Mouse (Mus musculus): ENCODE measurements around the gene Fbxo31. TPM values are rescaled to one million over a fixed set of nuclear protein-coding genes. Genes with fewer than 3 reads are reported as not detected.
A peak's percentile ranks its signal among the peaks of the same experiment; 100 is the strongest.

The Fbxo31 gene
- polyA plus RNA-seq, 1 experiment from 2014 or later: 13.8 TPM

- Histone ChIP-seq H3K4me2 (ENCODE audit: low read depth, severe bottlenecking) (no peak overlapping the region), H3K36me3 (ENCODE audit: control insufficient read depth, insufficient read depth, low read length) (no peaks in the 10 kb centered on the region), H3K4me1 (ENCODE audit: control insufficient read depth, insufficient read depth, low read length) (no peaks in the 10 kb centered on the region), H3K27me3 (ENCODE audit: control insufficient read depth, insufficient read depth, low read length) (no peaks in the 10 kb centered on the region), H3K9ac (ENCODE audit: low read length) (no peak overlapping the region), H3K9me3 (ENCODE audit: control insufficient read depth, low read length) (no peaks in the 10 kb centered on the region), H3K27ac (replicated peaks; ENCODE audit: low read depth, low read length) (no peak overlapping the region), H3K4me3 (ENCODE audit: low read depth, low read length) (no peak overlapping the region)
- ATAC-seq (ENCODE audit: insufficient number of reproducible peaks, low FRiP score, low TSS enrichment, low read depth) (no peak), DNase-seq (ENCODE audit: low spot score) (no peak)
- 76% methylated on average over 19 of the region's 19 CpGs for WGBS
Observed at GRCm38 (mm10) chr8:121541862-121542261, 36.7 kb downstream of the Fbxo31 start.

- H3K9ac ChIP-seq (ENCODE audit: low read length): no peak overlapping the region
- H3K27me3 ChIP-seq (ENCODE audit: control insufficient read depth, insufficient read depth, low read length): no peaks in the 10 kb centered on the region
- no peaks in the 10 kb centered on the region for H3K36me3 ChIP-seq (ENCODE audit: control insufficient read depth, insufficient read depth, low read length)
- ATAC-seq (ENCODE audit: insufficient number of reproducible peaks, low FRiP score, low TSS enrichment, low read depth): no peak
- H3K9me3 ChIP-seq (ENCODE audit: control insufficient read depth, low read length): no peaks in the 10 kb centered on the region
- no peaks in the 10 kb centered on the region for H3K4me1 ChIP-seq (ENCODE audit: control insufficient read depth, insufficient read depth, low read length)
- no peak overlapping the region for H3K4me3 ChIP-seq (ENCODE audit: low read depth, low read length)
- H3K27ac ChIP-seq (replicated peaks; ENCODE audit: low read depth, low read length): no peak overlapping the region
- WGBS: 52% methylated on average over 5 of the region's 5 CpGs
- no peak overlapping the region for H3K4me2 ChIP-seq (ENCODE audit: low read depth, severe bottlenecking)
- DNase-seq (ENCODE audit: low spot score): peak; percentile 76
Observed at GRCm38 (mm10) chr8:121532381-121532780, 46.2 kb downstream of the Fbxo31 start.

GRCm38 (mm10) chr8:121530639-121531038, 48.0 kb downstream of the Fbxo31 start:
- ATAC-seq (ENCODE audit: insufficient number of reproducible peaks, low FRiP score, low TSS enrichment, low read depth): no peak
- no peaks in the 10 kb centered on the region for H3K36me3 ChIP-seq (ENCODE audit: control insufficient read depth, insufficient read depth, low read length)

DNA sequence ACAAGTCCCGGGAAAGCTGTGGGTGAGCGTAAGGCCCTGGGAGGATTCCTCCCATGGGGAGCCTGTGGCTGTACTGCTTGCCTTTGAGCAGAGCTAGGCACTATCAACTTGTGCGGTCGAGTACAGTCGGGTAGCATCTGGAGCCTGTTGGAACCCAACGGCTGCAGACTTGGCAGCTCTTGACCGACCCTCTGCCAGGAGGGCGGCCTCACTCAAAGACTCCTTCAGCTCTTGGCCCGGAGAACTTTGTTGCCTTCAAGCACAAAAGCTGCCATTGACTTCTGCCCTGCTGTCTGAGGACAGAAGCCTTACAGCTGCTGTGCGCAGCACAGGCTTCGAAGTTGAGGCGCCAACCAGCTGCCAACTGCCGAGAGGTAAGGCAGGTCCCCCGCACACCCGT, 49.8 kb downstream of the Fbxo31 start:
- 91% methylated on average over 15 of the region's 15 CpGs for WGBS
- Histone ChIP-seq H3K4me2 (ENCODE audit: low read depth, severe bottlenecking) (no peak overlapping the region), H3K36me3 (ENCODE audit: control insufficient read depth, insufficient read depth, low read length) (no peaks in the 10 kb centered on the region), H3K27me3 (ENCODE audit: control insufficient read depth, insufficient read depth, low read length) (no peaks in the 10 kb centered on the region), H3K9ac (ENCODE audit: low read length) (no peak overlapping the region), H3K9me3 (ENCODE audit: control insufficient read depth, low read length) (no peaks in the 10 kb centered on the region), H3K4me3 (ENCODE audit: low read depth, low read length) (no peak overlapping the region), H3K27ac (replicated peaks; ENCODE audit: low read depth, low read length) (no peak overlapping the region), H3K4me1 (ENCODE audit: control insufficient read depth, insufficient read depth, low read length) (no peaks in the 10 kb centered on the region)
- no peak for ATAC-seq (ENCODE audit: insufficient number of reproducible peaks, low FRiP score, low TSS enrichment, low read depth)
- no peak for DNase-seq (ENCODE audit: low spot score)

More at GRCm38 (mm10) chr8:121530639-121531038, 48.0 kb downstream of the Fbxo31 start:
- Histone ChIP-seq H3K9me3 (ENCODE audit: control insufficient read depth, low read length) (no peaks in the 10 kb centered on the region), H3K27ac (replicated peaks; ENCODE audit: low read depth, low read length) (no peak overlapping the region), H3K4me3 (ENCODE audit: low read depth, low read length) (no peak overlapping the region), H3K4me2 (ENCODE audit: low read depth, severe bottlenecking) (no peak overlapping the region), H3K27me3 (ENCODE audit: control insufficient read depth, insufficient read depth, low read length) (no peaks in the 10 kb centered on the region), H3K4me1 (ENCODE audit: control insufficient read depth, insufficient read depth, low read length) (no peaks in the 10 kb centered on the region), H3K9ac (ENCODE audit: low read length) (no peak overlapping the region)
- WGBS: 81% methylated on average over 10 of the region's 10 CpGs
- no peak for DNase-seq (ENCODE audit: low spot score)

DNA sequence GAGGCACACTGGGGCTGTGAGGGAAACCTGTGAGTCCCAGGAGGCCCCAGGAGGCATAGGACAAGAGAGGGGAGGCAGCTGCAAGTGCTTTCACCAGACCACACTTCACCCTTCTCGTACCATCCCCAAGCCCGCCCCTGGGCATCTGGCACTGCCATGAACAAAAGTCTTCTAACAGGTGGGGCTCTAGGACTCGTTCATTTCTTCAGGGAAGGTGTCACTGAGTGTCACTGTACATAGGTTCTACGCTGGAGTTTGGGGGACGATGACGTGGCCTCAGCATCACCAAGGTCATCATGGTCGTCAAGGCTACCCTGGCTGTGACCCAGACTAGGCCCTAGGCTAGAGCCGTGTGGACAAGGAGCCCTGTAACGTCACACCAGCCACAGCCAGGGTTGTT, 50.9 kb downstream of the Fbxo31 start:
- ATAC-seq (ENCODE audit: insufficient number of reproducible peaks, low FRiP score, low TSS enrichment, low read depth) (no peak), DNase-seq (ENCODE audit: low spot score) (no peak)
- Histone ChIP-seq H3K9me3 (ENCODE audit: control insufficient read depth, low read length) (no peaks in the 10 kb centered on the region), H3K27me3 (ENCODE audit: control insufficient read depth, insufficient read depth, low read length) (no peaks in the 10 kb centered on the region), H3K4me1 (ENCODE audit: control insufficient read depth, insufficient read depth, low read length) (no peaks in the 10 kb centered on the region), H3K36me3 (ENCODE audit: control insufficient read depth, insufficient read depth, low read length) (no peaks in the 10 kb centered on the region), H3K4me2 (ENCODE audit: low read depth, severe bottlenecking) (no peak overlapping the region), H3K27ac (replicated peaks; ENCODE audit: low read depth, low read length) (no peak overlapping the region), H3K4me3 (ENCODE audit: low read depth, low read length) (no peak overlapping the region), H3K9ac (ENCODE audit: low read length) (no peak overlapping the region)
- WGBS: 87% methylated on average over 9 of the region's 9 CpGs

GRCm38 (mm10) chr8:121526811-121527550, 51.6 kb downstream of the Fbxo31 start:
- ATAC-seq (ENCODE audit: insufficient number of reproducible peaks, low FRiP score, low TSS enrichment, low read depth) (no peak), DNase-seq (ENCODE audit: low spot score) (no peak)
- no peak overlapping the region for H3K9ac ChIP-seq (ENCODE audit: low read length)
- H3K4me1 ChIP-seq (ENCODE audit: control insufficient read depth, insufficient read depth, low read length): no peaks in the 10 kb centered on the region
- no peak overlapping the region for H3K4me3 ChIP-seq (ENCODE audit: low read depth, low read length)
- H3K27me3 ChIP-seq (ENCODE audit: control insufficient read depth, insufficient read depth, low read length): no peaks in the 10 kb centered on the region
- no peaks in the 10 kb centered on the region for H3K9me3 ChIP-seq (ENCODE audit: control insufficient read depth, low read length)
- H3K27ac ChIP-seq (replicated peaks; ENCODE audit: low read depth, low read length): no peak overlapping the region
- 76% methylated on average over 6 of the region's 6 CpGs for WGBS
- H3K4me2 ChIP-seq (ENCODE audit: low read depth, severe bottlenecking): no peak overlapping the region
- no peaks in the 10 kb centered on the region for H3K36me3 ChIP-seq (ENCODE audit: control insufficient read depth, insufficient read depth, low read length)

- WGBS: 81% methylated on average over 18 of the region's 18 CpGs
- Histone ChIP-seq H3K4me2 (ENCODE audit: low read depth, severe bottlenecking) (no peak overlapping the region), H3K36me3 (ENCODE audit: control insufficient read depth, insufficient read depth, low read length) (no peaks in the 10 kb centered on the region), H3K4me3 (ENCODE audit: low read depth, low read length) (no peak overlapping the region), H3K27me3 (ENCODE audit: control insufficient read depth, insufficient read depth, low read length) (no peaks in the 10 kb centered on the region), H3K27ac (replicated peaks; ENCODE audit: low read depth, low read length) (no peak overlapping the region), H3K4me1 (ENCODE audit: control insufficient read depth, insufficient read depth, low read length) (no peaks in the 10 kb centered on the region), H3K9ac (ENCODE audit: low read length) (no peak overlapping the region), H3K9me3 (ENCODE audit: control insufficient read depth, low read length) (no peaks in the 10 kb centered on the region)
- ATAC-seq (ENCODE audit: insufficient number of reproducible peaks, low FRiP score, low TSS enrichment, low read depth) (no peak), DNase-seq (ENCODE audit: low spot score) (no peak)
Observed at GRCm38 (mm10) chr8:121525111-121525818, 53.3 kb downstream of the Fbxo31 start.

DNA sequence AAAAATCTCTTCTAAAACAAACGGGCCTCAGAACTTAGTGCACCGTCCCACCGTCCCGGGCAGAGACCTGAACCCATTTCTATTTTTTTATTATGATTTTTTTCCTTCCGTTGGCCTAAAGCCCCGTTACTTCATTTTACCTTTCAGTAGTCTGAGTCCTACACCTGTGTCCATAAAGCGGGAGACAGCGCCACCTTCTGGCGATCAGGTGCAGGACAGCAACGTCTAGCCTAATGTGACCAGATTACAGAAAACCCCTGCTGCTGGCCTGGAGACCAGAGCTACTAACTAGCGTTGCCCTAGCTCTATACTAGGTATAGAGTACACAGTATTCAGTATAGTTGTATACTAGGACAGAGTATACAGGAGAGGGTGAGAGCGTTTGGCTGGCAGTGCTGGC, 65.2 kb downstream of the Fbxo31 start:
- 6% methylated on average over 12 of the region's 12 CpGs for WGBS

More for the DNA sequence above, 65.2 kb downstream of the Fbxo31 start:
- no peaks in the 10 kb centered on the region for H3K36me3 ChIP-seq (ENCODE audit: control insufficient read depth, insufficient read depth, low read length)
- H3K9me3 ChIP-seq (ENCODE audit: control insufficient read depth, low read length): no peaks in the 10 kb centered on the region
- peaks cover 11% of the 10 kb centered on the region; the same call in 1 of the 2 replicates for H3K4me1 ChIP-seq (ENCODE audit: control insufficient read depth, insufficient read depth, low read length)
- no peak overlapping the region for H3K4me3 ChIP-seq (ENCODE audit: low read depth, low read length)
- ATAC-seq (ENCODE audit: insufficient number of reproducible peaks, low FRiP score, low TSS enrichment, low read depth) (0 out of 2 replicates have a peak, but pooled peaks have one; percentile 58), DNase-seq (ENCODE audit: low spot score) (peak; percentile 94)
- no peaks in the 10 kb centered on the region for H3K27me3 ChIP-seq (ENCODE audit: control insufficient read depth, insufficient read depth, low read length)
- H3K4me2 ChIP-seq (ENCODE audit: low read depth, severe bottlenecking): no peak overlapping the region
- no peak overlapping the region for H3K27ac ChIP-seq (replicated peaks; ENCODE audit: low read depth, low read length)
- no peak overlapping the region for H3K9ac ChIP-seq (ENCODE audit: low read length)
